Mouse (Mus musculus) neutrophil, adult 5-6 weeks (primary cell): ENCODE data around the gene Htr2c. TPM values are rescaled to one million over a fixed set of nuclear protein-coding genes. Genes with fewer than 3 reads are reported as not detected.

Experiments used
- ATAC-seq: fragments of 151-379, 151-347 bp; 2 replicates; pipeline ENCODE4 v1.8.0; 2017; ENCODE audit warnings: mild to moderate bottlenecking, moderate TSS enrichment; ENCODE audit not compliant: insufficient number of reproducible peaks, poor library complexity, low FRiP score, severe bottlenecking; ENCODE audit errors: extremely low read depth
- total RNA-seq: library from RNA; stranded (forward); fragments of 200-1000 nt; gene quantifications from 2 replicates; pipeline ENCODE4 v1.2.3, GENCODE M21; 2017

The Htr2c gene
- not detected in 2 replicates for total RNA-seq

DNA sequence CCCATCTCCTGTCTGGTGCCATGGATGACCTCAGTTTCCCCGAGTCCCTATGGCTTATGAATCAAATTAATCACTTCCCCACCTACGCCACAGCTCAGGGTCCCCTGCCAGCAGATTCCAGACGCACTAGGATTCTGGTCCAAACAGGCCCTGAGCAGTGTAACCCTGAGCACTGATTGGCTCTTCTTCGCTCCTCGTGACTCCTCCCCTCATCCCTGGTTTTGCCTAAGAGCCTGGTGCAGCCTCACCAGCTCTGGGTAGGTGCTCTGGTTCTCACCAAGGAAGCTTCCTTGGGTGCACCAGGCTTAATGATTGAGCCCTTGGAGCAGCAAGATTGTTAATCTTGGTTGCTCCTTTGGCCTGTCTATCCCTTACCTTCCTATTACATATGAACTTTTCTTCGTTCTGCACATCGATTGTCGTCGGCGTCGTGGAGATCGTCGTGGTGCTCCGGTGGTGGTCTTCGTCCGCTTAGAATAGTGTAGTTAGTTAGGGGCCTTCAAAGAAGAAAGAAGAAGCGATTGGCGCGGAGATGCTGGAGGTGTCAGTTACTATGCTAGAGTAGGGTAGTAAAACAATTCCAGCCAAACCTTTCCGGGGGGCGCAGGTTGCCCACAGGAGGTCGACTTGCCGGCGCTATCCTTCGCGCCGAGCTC is at the start of gene Htr2c:
Gene Htr2c (plus strand): TSS at position 256 of the 656 bp plus-strand sequence.
- no peak for ATAC-seq

GRCm38 (mm10) chrX:146928251-146928650 is 34.1 kb upstream of the Htr2c start:
- ATAC-seq: no peak

DNA sequence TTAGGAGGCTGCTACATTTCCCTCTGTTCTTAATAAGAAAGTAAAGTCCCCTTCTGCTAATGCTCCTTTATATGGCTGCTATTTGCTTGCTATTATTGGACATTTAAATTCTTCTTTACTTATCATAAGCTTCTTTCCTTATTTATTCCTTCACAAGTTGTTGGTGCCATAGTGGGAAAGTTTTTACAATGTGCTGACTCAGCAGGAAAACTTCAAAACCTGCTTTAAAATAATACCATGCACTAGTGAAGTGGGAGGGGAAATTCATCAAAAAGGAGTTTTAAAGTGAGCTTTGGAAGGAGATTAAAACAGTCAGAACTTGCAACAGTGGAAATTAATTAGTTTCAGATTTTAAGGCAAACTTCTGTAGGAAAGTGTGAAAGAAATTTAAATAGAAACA is 26.0 kb upstream of the Htr2c start:
- ATAC-seq: no peak

DNA sequence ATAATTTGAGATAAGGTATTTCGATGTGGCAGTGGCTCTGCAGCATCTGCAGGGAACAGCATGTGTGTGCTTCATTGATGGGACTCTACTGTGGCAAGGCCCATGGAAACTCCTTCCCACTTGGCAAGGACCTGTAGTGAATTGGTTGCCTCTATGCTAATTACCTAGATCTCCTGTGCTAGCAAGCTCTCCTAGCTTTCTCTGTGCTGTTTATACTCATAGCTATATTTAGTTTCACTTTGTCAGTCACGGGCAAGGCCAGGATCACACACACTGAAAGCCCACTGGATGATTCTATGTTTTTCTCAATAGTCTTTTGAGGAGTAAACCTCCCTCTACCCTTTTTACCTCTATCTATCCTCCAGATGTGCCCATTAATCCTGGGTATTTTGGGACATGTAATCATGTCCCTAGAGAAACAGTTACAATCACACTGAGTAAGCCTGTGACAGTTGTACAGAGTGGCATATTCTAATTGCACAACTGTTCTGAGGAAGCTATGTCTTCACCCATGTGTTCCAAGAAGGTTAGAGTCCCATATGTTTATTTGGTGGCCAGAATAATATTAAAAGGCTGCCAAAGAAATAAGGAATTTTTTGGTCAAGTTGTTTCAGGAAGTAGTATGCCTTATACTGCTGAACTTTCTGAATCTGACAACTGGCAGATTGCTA is 16.0 kb upstream of the Htr2c start:
- ATAC-seq: no peak

GRCm38 (mm10) chrX:146946996-146947395 is 15.3 kb upstream of the Htr2c start:
- no peak for ATAC-seq

DNA sequence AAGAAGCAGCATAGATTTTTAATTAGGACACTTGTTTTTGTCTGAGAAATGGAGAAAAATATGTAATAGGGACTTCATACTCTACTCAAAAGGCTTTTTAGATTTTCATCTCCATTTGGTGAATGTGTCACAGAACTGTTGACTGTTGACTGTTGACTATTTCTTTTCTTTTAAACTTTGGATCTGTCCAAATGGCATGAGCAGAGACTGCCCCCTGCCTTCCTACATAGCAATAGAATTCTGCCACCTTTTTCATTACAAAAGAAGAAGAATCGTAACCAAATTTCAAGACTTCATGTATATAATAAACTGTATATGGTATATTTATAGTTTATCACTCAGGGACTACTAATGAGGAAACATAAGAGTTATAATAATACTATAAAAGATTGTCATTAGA is 3.7 kb upstream of the Htr2c start:
- no peak for ATAC-seq

- ATAC-seq: no peak
Measured at GRCm38 (mm10) chrX:146959960-146960359, 2.4 kb upstream of the Htr2c start.

GRCm38 (mm10) chrX:146962914-146963547 is 718 bp downstream of the Htr2c start:
- no peak for ATAC-seq

- no peak for ATAC-seq
Measured at GRCm38 (mm10) chrX:146979931-146980330, 17.6 kb downstream of the Htr2c start.

DNA sequence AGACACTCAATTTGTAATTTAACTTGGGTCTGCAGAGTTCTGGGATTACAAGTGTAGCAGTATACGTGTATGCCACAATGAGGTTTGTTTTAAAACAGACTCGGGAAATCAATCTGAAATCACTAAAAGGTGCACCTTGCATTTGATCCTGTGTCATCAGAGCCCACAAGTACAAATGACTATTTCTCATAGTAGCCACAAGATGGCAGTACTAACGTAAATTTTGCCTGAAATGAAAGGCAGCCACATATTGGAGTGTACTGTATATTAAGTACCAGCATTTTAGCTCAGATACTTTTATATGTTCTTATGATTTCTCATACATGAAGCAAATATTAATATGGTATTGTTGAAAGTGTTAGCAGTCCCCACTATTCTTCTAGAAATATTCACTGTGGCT is 93.4 kb downstream of the Htr2c start:
- no peak for ATAC-seq

DNA sequence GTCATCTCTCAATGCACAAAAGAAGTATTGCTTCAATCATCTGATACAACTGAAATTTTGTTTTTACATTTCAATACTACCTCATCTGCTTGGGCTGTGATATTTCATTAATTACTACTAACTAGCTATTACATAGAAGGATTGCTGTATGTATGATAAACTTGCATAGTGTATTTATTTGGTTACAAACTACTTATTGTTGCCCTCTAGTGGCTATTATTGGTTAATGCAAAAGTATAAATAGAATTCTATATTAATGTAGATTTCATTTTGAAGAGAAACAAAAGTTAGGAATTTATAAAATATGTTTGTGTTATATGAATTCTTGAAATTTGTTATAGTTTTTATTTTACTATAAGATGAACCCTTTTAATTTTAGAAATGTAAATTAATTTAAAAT is 109.3 kb downstream of the Htr2c start:
- ATAC-seq: no peak

- ATAC-seq: no peak
Measured at GRCm38 (mm10) chrX:147119155-147119554, 156.8 kb downstream of the Htr2c start.

DNA sequence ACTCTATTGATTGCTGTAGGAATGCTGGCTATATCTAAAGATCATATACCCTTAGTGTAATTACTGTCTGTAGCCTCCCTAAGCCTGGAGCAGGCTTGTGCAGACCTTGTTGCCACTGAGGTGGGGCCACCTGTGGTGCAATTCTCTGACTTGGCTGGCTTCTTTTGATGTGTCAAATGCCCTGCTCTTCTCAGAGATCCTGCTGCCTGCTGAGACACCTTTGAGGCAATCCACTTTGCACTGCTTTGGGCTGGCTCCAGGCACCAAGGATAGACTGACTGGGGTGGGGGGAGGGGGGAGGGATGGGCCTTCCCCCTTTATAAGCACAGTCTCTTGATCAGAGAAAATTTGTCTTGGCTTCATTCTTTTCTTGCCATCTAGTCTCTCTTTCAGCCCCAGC is 252.9 kb downstream of the Htr2c start:
- no peak for ATAC-seq

DNA sequence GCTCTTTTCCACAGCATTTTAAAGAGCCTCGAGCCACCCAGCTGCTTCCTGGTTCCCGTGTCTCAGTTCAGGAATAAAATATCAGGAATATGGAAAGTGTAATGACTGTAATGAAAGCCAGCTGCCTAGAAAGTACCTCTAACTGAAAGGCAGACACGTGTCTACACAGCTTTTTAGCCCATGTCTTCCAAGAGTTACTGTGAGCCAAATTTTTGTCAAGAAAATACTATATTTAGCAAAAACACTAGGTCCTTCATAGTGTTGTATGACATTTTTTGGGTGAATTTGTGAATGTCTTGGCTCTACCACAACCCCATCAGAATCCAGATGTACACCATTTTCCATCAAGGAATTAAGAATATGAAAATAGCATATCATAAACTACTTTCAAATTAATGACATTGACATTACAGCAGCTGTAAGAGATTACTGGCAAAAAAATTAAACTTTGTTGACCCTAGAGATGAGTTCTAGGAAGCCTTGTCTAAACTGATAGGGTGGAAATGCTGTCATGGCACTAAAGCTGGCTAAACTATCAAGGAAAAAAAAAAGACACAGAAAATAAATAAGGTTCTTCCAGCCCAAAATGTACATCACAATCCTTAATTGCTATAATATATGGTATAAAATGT is 255.2 kb downstream of the Htr2c start:
- no peak for ATAC-seq

- ATAC-seq: no peak
Measured at GRCm38 (mm10) chrX:147238806-147239542, 276.7 kb downstream of the Htr2c start.
